Mouse (Mus musculus): ENCODE results near the gene Dcaf6. TPM values are rescaled to one million over a fixed set of nuclear protein-coding genes. Genes with fewer than 3 reads are reported as not detected.

Gene Dcaf6
- polyA plus RNA-seq, 1 experiment from 2014 or later = 6.6 TPM

DNA sequence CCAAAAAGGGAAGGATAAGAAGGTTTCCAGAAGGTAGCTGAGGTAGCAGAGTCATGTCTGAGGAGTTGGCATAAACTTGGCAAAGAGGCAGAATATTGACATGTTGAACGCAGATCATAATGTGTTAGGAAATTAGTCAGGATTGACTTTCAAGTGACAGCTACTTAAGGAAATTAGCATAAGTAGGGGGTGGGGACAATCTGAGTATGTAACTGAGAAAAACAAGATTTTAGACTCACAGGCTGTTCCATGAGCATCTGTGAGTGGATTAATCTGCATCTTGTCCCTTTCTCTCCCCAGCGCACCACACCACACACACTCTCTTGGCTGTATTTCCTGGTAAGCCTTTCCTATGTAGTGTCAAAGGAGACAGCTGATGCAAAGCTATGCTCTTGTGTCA lies 158.7 kb downstream of the Dcaf6 start:
- Histone ChIP-seq H3K4me1 (no peaks in the 10 kb centered on the region), H3K36me3 (peaks cover 15% of the 10 kb centered on the region), H3K27me3 (ENCODE audit: low read depth, poor library complexity, severe bottlenecking) (no peaks in the 10 kb centered on the region), H3K27ac (no peak overlapping the region), H3K4me3 (no peak overlapping the region), H3K9me3 (replicated peaks) (no peaks in the 10 kb centered on the region)
- 95% methylated on average over 2 of the region's 2 CpGs for WGBS
- no peak for DNase-seq (ENCODE audit: low spot score)

DNA sequence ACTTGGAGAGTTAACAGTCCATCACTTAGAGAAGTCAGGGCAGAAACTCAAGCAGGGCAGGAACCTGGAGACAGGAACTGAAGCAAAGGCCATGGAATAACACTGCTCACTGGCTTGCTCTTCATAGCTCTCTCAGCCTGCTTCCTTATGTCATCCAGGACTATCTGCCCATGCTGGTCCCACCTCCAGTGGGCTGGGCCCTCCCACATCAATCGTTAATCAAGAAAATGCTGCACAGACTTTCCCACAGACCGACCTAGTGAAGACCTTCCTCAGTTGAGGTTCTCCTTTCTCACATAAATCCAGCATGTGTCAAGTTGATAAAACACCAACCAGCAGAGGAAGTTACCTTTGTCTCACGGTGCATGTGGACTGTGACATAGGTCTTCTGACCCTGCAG lies 159.2 kb downstream of the Dcaf6 start:
- no peaks in the 10 kb centered on the region for H3K9me3 ChIP-seq (replicated peaks)
- no peaks in the 10 kb centered on the region for H3K4me1 ChIP-seq
- peaks cover 15% of the 10 kb centered on the region for H3K36me3 ChIP-seq
- no peak overlapping the region for H3K27ac ChIP-seq
- H3K27me3 ChIP-seq (ENCODE audit: low read depth, poor library complexity, severe bottlenecking) = no peaks in the 10 kb centered on the region
- DNase-seq (ENCODE audit: low spot score) = no peak
- WGBS = 68% methylated on average over 3 of the region's 3 CpGs
- H3K4me3 ChIP-seq = no peak overlapping the region

DNA sequence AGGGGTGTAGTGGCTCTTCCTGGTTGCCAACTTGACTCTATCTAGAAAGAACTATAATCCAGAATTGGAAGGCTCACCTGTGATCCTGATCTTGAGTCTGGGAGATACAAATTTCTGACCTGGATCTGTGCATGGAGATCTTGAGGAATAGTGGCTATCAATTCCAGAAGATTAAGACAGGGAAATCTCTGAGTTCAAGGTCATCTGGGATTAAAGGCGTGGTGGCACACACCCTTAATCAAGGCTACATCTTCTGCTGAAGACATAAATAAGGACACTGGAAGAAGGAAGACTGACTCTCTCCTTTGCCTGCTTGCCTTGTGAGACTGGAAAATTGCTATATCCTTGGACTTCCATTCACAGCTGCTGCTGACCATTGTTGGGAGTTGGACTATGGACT lies 164.8 kb downstream of the Dcaf6 start, which contains the start of gene Gpr161:
Gpr161 (plus strand) TSS at position 301 of the 400 bp plus-strand sequence.
- 93% methylated on average over 1 of the region's 1 CpGs for WGBS
- Histone ChIP-seq H3K4me3 (no peak within 1 kb of the TSS), H3K27me3 (ENCODE audit: low read depth, poor library complexity, severe bottlenecking) (no peaks in the 10 kb centered on the region), H3K27ac (no peak within 1 kb of the TSS), H3K4me1 (no peaks in the 10 kb centered on the region), H3K9me3 (replicated peaks) (no peaks in the 10 kb centered on the region), H3K36me3 (peaks cover 41% of the 10 kb centered on the region)
- no peak for DNase-seq (ENCODE audit: low spot score)

DNA sequence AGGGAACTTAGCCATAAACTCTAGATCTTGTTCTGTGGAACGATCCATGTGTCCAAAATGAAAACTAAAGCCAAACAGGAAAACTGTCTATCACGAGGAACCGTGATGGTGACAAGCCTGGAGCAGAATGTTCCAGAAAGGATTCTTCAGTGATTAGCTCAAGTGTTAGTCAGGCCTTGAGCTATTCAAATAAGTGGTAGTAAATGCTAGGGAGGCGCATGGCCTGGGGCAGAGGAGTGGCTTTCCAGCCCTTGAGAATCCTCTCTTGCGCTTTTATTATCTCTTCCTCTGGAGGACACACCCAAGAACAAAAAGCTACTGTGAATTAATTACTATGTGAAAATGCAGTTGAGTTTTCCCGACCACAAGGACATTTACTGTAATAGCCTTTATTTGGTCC lies 168.7 kb downstream of the Dcaf6 start:
- Histone ChIP-seq H3K27me3 (ENCODE audit: low read depth, poor library complexity, severe bottlenecking) (no peaks in the 10 kb centered on the region), H3K27ac (no peak overlapping the region), H3K4me3 (no peak overlapping the region), H3K36me3 (peaks cover 46% of the 10 kb centered on the region), H3K9me3 (replicated peaks) (no peaks in the 10 kb centered on the region), H3K4me1 (no peaks in the 10 kb centered on the region)
- 93% methylated on average over 6 of the region's 6 CpGs for whole genome bisulfite sequencing
- DNase-seq (ENCODE audit: low spot score) = no peak

DNA sequence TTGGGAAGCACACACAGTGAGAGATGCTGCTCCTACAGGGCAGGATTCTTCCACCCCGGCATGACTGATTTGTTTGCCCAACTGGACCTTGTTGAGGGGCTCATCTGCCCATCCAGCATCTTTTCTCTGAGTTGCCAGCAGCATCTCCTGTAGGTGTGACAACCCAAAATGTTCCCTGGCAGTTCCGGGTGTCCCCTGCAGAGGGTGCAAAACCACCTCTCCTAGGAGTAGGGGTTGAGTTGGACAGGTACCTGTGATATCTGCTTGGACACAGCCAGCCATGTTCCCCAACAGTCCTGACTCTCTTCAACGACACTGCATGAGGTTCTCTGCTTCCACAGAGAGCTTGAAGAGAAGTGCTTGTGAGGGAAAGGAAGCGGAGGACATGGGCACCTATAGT lies 170.4 kb downstream of the Dcaf6 start:
- no peaks in the 10 kb centered on the region for H3K4me1 ChIP-seq
- H3K36me3 ChIP-seq = peaks cover 30% of the 10 kb centered on the region
- 89% methylated on average over 4 of the region's 4 CpGs for WGBS
- no peaks in the 10 kb centered on the region for H3K27me3 ChIP-seq (ENCODE audit: low read depth, poor library complexity, severe bottlenecking)
- H3K9me3 ChIP-seq (replicated peaks) = no peaks in the 10 kb centered on the region
- no peak overlapping the region for H3K4me3 ChIP-seq
- no peak overlapping the region for H3K27ac ChIP-seq
- no peak for DNase-seq (ENCODE audit: low spot score)

DNA sequence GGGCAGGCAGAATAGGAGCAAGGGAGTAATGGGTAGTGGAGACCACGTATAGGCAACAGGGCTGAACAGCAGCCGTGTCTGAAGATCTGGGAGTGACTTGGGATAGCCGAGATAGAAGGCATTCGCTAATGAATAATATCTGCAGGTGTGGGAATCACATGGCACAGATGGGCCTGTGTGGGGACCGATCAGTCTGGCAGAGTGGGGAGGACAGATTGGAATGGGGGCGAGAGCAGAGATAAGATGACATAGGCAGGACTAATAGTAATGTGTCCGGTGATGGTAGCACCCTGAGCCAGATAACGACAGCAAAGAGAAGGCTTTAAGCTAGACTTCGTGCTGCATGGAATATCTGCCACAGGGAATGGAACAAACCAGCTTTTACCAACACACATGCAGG lies 172.1 kb downstream of the Dcaf6 start:
- 94% methylated on average over 9 of the region's 9 CpGs for WGBS
- DNase-seq (ENCODE audit: low spot score) = no peak
- peaks cover 16% of the 10 kb centered on the region for H3K4me1 ChIP-seq
- H3K4me3 ChIP-seq = no peak overlapping the region
- H3K27me3 ChIP-seq (ENCODE audit: low read depth, poor library complexity, severe bottlenecking) = no peaks in the 10 kb centered on the region
- no peak overlapping the region for H3K27ac ChIP-seq
- no peaks in the 10 kb centered on the region for H3K9me3 ChIP-seq (replicated peaks)
- H3K36me3 ChIP-seq = peaks cover 18% of the 10 kb centered on the region

DNA sequence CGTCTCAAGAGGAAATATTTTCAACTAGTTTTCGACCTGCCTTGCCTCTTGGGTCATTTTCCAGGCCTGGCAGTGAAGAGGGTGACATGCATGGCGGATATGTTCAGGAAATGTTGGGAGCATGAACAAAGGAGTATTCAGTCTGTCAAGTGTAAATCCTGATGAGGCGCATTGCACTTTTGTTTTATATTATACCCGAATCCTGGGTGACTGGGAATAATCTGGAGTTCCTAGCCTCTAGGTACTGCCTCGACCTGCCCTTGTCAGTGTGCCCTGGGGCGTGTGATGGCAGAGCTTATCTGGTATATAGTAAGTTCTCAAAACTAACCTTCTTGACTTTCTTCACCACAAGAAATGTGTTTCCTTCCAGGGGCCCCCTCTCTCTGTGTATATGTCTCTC lies 176.2 kb downstream of the Dcaf6 start:
- WGBS = 82% methylated on average over 7 of the region's 7 CpGs
- H3K4me3 ChIP-seq = no peak overlapping the region
- DNase-seq (ENCODE audit: low spot score) = no peak
- peaks cover 6% of the 10 kb centered on the region; the same call in 1 of the 2 replicates for H3K36me3 ChIP-seq
- no peaks in the 10 kb centered on the region for H3K9me3 ChIP-seq (replicated peaks)
- H3K27ac ChIP-seq = no peak overlapping the region
- H3K27me3 ChIP-seq (ENCODE audit: low read depth, poor library complexity, severe bottlenecking) = no peaks in the 10 kb centered on the region
- H3K4me1 ChIP-seq = peaks cover 39% of the 10 kb centered on the region

DNA sequence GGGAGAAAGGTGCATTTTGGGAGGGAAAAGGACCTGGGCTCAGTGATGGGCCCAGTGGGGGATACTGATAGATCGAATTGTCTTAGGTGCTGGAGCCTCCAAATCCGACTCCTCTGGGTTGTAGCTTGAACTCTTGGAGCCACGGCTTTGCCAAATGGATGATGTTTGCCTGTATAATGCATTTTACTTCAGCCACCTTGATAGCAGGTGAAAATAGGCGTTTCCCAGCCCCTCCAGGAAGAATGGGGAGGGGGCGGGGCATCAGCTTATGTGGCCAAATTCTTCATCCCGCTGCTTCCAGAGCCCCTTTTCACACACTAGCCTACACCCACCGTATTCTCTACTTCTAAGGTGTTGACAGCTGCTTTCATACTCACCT lies 177.3 kb downstream of the Dcaf6 start:
- H3K4me1 ChIP-seq = peaks cover 39% of the 10 kb centered on the region
- 0 out of 2 replicates have a peak overlapping the region, but pooled peaks have one; percentile 96 for H3K27ac ChIP-seq
- WGBS = 12% methylated on average over 7 of the region's 7 CpGs

DNA sequence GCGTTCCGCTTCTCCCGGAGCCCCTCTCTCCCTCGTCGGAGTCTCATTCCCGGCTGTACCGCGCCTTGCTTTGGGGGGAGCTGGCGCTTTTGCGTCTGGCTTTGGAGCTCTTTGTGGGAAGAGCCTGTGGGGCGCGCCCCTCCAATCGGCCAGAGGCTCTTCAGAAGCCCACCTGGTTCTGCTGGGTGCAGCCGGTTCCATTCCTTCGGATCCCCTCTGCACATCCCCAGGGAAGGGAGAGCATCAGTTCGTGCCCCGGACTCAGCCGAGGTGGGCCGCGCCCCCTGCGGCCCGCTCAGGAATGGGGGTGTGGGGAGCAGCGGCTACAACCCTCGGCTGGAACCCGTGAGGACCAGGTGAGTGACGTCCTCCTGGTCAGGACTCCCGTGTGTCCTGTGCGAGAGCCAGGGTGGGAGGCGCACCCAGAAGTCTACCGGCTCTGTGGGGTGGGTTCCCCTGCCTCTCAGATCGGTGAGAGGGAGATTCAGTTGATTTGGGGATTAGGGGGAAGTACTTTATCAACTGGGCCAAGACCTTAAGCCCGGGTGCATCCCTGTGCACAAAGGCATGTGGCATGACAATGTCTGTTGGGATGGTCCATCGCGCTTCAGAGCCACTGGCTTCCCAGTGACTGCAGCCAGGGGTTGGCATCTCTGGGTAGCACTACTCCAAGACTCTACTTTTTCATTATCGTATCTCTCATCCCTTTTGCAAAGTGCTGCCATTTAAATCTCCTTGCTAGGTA lies 177.9 kb downstream of the Dcaf6 start:
- Histone ChIP-seq H3K4me3 (peak overlapping the region; percentile 78), H3K9me3 (replicated peaks) (no peaks in the 10 kb centered on the region), H3K27ac (peak overlapping the region; percentile 96), H3K27me3 (ENCODE audit: low read depth, poor library complexity, severe bottlenecking) (no peaks in the 10 kb centered on the region), H3K4me1 (peaks cover 39% of the 10 kb centered on the region), H3K36me3 (peaks cover 2% of the 10 kb centered on the region; the same call in 1 of the 2 replicates)
- WGBS = under 1% methylated on average over 35 of the region's 35 CpGs
- DNase-seq (ENCODE audit: low spot score) = no peak

More for the DNA sequence above, 177.3 kb downstream of the Dcaf6 start:
- Histone ChIP-seq H3K27me3 (ENCODE audit: low read depth, poor library complexity, severe bottlenecking) (no peaks in the 10 kb centered on the region), H3K9me3 (replicated peaks) (no peaks in the 10 kb centered on the region), H3K4me3 (peak overlapping the region; percentile 78), H3K36me3 (peaks cover 3% of the 10 kb centered on the region; the same call in 1 of the 2 replicates)
- DNase-seq (ENCODE audit: low spot score) = no peak

DNA sequence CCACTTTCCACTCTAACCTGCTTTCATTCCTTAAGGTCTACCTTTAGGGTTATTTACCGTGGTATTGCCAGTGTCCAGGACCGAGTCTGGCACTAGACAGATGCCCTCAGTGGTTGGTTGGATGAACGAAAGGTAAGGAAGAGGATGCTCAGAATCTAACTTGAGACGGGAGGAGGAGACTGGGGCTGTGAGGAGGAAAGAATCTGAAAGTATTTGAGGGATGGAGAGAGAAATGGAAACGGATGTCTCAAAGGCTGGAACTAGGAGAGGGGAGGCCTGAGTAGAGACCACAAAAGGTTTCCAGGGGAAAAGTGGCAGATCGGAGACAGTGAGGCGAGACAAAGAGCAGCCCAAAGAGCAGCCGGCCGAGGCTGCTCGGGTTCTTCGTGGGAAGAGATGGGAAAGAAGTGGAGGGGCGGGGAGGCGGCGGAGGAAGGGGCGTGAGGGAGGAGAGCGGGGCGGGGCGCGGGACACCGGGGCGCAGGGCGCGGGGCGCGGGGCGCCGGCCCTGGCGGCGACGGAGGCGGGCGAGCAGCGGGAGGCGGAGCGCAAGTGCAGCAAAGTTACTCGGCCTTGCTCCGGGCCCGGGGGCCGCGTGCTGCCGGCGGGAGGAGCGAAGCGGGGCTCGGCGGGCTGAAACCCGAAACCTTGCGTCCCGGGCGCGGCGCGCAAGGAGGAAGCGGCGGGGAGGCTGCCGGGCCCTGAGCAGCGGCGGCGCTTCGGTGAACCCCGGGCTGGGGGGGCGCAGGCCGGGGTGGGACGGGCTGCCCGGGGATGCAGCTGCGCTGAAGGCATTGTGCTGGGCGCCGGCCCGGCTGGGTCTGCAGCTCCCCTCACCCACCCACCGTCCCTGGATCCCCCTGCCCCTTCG lies 178.7 kb downstream of the Dcaf6 start:
- WGBS = under 1% methylated on average over 62 of the region's 71 CpGs

DNA sequence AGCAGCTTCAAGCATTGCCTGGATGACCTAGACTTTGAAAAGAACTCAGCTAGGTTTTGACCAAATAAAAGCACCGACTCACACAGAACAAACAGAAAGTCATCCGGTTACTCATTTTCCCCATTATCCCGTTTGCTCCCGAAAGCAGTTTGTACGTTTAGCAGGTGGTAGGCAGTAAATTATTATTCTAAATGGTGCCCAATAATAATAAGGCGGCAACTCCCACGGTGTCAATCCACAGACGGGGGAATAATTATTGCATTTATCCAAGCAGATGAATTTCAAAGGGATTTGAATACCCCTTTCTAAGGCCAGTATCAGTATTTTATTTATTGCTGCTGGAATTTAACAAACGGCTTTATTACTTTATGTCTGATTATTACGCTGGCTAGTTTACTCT lies 179.5 kb downstream of the Dcaf6 start:
- H3K4me1 ChIP-seq = peaks cover 39% of the 10 kb centered on the region
- H3K36me3 ChIP-seq = no peaks in the 10 kb centered on the region
- peak overlapping the region; percentile 96 for H3K27ac ChIP-seq
- DNase-seq (ENCODE audit: low spot score) = no peak
- no peaks in the 10 kb centered on the region for H3K27me3 ChIP-seq (ENCODE audit: low read depth, poor library complexity, severe bottlenecking)
- no peaks in the 10 kb centered on the region for H3K9me3 ChIP-seq (replicated peaks)
- 60% methylated on average over 10 of the region's 10 CpGs for whole genome bisulfite sequencing
- peak overlapping the region; percentile 78 for H3K4me3 ChIP-seq

More for the DNA sequence above, 178.7 kb downstream of the Dcaf6 start:
- DNase-seq (ENCODE audit: low spot score) = peak; percentile 87
- H3K9me3 ChIP-seq (replicated peaks) = no peaks in the 10 kb centered on the region
- H3K36me3 ChIP-seq = no peaks in the 10 kb centered on the region
- H3K4me3 ChIP-seq = peak overlapping the region; percentile 78
- H3K4me1 ChIP-seq = peaks cover 39% of the 10 kb centered on the region
- no peaks in the 10 kb centered on the region for H3K27me3 ChIP-seq (ENCODE audit: low read depth, poor library complexity, severe bottlenecking)
- peak overlapping the region; percentile 96 for H3K27ac ChIP-seq
